Mouse (Mus musculus): Measurements from ENCODE around the gene Grin2d.

The Grin2d gene

GRCm38 (mm10) chr7:45784524-45785372, 93.4 kb downstream of the Grin2d start, which contains the start of gene Sult2b1:
TSS of gene Sult2b1 (minus strand) at chr7:45784669.
- peak; percentile 92 for DNase-seq (ENCODE audit: inconsistent ontology term)

GRCm38 (mm10) chr7:45783511-45784091, 94.6 kb downstream of the Grin2d start, which contains the start of gene Lmtk3:
TSS of gene Lmtk3 (plus strand) at chr7:45783738.
- DNase-seq (ENCODE audit: inconsistent ontology term): peak; percentile 72

GRCm38 (mm10) chr7:45782271-45782670, 95.9 kb downstream of the Grin2d start:
- peak; percentile 73 for DNase-seq (ENCODE audit: inconsistent ontology term)

All from Muller cell, postnatal 12 days (primary cell).